Mouse (Mus musculus): Measurements from ENCODE around the gene Phospho2. TPM values are rescaled to one million over a fixed set of nuclear protein-coding genes. Genes with fewer than 3 reads are reported as not detected.

Phospho2 gene
- polyA plus RNA-seq, 1 experiment = not detected

DNA sequence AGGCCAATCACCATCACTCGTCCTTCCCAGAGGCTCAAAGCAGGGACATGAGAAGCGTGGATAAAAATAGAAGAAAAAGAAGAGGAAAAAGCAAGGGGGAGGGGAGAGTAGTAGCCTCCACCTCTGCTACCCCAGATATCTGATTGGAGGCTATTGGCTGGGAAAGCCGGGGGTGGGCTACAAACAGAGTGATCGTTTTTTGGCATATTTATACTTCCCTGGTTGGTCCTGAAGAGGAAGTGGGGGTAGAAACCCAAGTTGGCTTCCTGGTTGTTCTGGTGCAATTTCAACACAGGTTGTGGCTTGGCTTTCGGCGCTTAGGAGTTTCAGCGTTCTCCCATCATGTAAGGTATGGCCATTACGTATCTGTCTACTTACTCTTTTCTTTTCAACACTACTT lies 32.3 kb downstream of the Phospho2 start, which contains the start of gene Klhl23:
Gene Klhl23, plus strand, starts transcription at position 234 of the 400 bp plus-strand sequence.
- Histone ChIP-seq H3K4me3 (ENCODE audit: insufficient read depth, low read depth, low read length) (peak within 1 kb of the TSS; percentile 100), H3K27ac (ENCODE audit: insufficient read depth, low read depth, low read length) (peak within 1 kb of the TSS; percentile 84), H3K4me1 (ENCODE audit: control insufficient read depth, insufficient read depth, low read length) (peaks cover 9% of the 10 kb centered on the region)
- 19% methylated on average over 8 of the region's 8 CpGs for WGBS
- TF ChIP-seq CTCF (IDR thresholded peaks at IDR 0.05; ENCODE audit: insufficient read depth, low read depth, low read length) = no peak
- no peak for TF ChIP-seq POLR2A (IDR thresholded peaks at IDR 0.05; ENCODE audit: insufficient read depth, low read depth, low read length)

DNA sequence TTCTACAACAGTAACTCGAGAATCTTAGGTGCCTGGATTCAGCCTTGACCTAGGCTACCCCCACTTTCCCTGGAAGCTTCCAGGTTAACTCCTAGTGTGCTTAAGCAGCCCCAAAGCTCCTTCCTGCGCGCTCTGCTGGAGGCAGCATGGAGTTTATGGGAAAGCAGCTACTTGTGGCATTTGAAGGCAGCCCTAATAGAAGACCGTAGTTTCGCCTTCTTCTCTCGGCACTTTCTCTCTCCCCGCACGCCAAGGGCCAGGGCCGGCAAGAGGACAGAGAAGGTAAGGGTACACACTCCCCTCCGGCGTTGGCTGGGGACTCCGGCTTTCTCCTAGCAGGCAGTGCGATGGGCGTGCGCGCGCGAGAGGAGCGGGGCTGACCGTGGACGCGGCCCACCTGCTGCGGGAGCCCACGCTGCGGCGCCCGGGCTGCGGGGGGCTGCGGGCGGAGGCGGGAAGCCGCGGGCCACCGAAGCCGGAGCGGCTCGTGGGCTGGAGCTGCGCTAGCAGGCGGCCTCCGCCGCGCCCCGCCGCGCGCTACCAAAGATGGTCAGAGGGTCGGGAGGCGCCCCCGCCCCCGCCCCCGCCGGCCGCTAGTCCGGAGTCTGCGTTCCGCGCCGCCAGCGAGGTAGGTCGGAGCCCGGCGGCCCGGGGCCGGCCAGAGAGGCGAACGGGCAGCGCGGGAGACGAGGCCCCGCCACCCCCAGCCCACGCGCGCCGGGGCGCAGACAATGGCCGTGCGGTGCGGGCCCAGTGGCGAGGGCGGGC lies 33.1 kb downstream of the Phospho2 start:
- under 1% methylated on average over 77 of the region's 80 CpGs for WGBS
- peaks cover 9% of the 10 kb centered on the region for H3K4me1 ChIP-seq (ENCODE audit: control insufficient read depth, insufficient read depth, low read length)
- TF ChIP-seq POLR2A (IDR thresholded peaks at IDR 0.05; ENCODE audit: insufficient read depth, low read depth, low read length) (no peak; the same call in 1 of the 2 replicates), CTCF (IDR thresholded peaks at IDR 0.05; ENCODE audit: insufficient read depth, low read depth, low read length) (no peak)
- H3K27ac ChIP-seq (ENCODE audit: insufficient read depth, low read depth, low read length) = peak overlapping the region; percentile 84
- peak overlapping the region; percentile 100 for H3K4me3 ChIP-seq (ENCODE audit: insufficient read depth, low read depth, low read length)

DNA sequence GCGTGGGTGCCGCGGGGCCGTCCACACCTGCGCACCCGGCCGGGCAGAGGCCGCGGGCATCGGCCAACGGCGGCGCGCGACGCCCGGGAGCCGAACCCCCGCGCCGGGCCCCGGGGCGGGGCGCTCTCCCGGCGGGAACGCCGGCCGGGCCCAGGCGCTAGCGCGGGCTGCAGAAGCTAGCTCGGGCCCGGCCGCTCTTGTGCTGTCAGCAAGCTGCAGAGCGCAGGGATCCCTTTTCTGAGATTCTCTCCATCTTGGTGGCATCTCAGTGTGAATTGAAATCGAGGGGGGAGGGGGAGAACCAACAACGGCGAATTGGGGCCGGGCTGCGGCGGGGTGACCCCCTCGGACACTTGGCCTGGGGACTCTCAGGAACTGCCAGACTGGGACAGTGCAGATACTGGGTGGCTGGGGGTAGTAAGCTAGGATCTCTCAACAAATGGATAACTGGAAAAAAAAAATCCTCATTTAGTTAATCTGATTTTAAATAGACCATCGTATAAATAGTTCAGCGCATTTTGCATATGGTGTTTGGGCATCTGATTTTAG lies 33.8 kb downstream of the Phospho2 start:
- H3K4me3 ChIP-seq (ENCODE audit: insufficient read depth, low read depth, low read length) = peak overlapping the region; percentile 100
- peak; percentile 24; the same call in 1 of the 2 replicates for TF ChIP-seq POLR2A (IDR thresholded peaks at IDR 0.05; ENCODE audit: insufficient read depth, low read depth, low read length)
- TF ChIP-seq CTCF (IDR thresholded peaks at IDR 0.05; ENCODE audit: insufficient read depth, low read depth, low read length) = no peak
- peak overlapping the region; percentile 84 for H3K27ac ChIP-seq (ENCODE audit: insufficient read depth, low read depth, low read length)
- peaks cover 9% of the 10 kb centered on the region for H3K4me1 ChIP-seq (ENCODE audit: control insufficient read depth, insufficient read depth, low read length)
- WGBS = under 1% methylated on average over 39 of the region's 45 CpGs

DNA sequence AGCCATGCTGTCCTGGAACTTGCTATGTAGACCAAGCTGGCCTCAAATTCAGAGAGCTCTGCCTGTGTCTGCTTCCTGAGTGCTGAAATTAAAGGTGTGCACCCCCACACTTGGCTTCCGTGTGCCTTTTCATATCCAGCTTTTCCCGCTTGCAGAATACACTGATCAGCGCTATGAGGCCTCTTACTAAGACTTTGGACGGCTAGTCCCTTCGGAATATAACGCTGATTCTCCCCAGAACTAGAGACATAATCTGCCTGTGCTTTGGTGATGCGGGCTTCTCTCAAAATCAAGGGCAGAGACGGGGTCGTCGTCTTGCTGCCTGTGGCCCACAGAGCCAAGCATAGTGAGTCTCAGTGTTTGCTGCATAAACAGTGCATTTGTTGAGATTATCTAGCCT lies 36.5 kb downstream of the Phospho2 start:
- TF ChIP-seq CTCF (IDR thresholded peaks at IDR 0.05; ENCODE audit: insufficient read depth, low read depth, low read length) = no peak
- TF ChIP-seq POLR2A (IDR thresholded peaks at IDR 0.05; ENCODE audit: insufficient read depth, low read depth, low read length) = no peak
- Histone ChIP-seq H3K27ac (ENCODE audit: insufficient read depth, low read depth, low read length) (peak overlapping the region; percentile 48; the same call in 1 of the 2 replicates), H3K4me1 (ENCODE audit: control insufficient read depth, insufficient read depth, low read length) (peaks cover 9% of the 10 kb centered on the region), H3K4me3 (ENCODE audit: insufficient read depth, low read depth, low read length) (no peak overlapping the region)
- 51% methylated on average over 10 of the region's 10 CpGs for WGBS

DNA sequence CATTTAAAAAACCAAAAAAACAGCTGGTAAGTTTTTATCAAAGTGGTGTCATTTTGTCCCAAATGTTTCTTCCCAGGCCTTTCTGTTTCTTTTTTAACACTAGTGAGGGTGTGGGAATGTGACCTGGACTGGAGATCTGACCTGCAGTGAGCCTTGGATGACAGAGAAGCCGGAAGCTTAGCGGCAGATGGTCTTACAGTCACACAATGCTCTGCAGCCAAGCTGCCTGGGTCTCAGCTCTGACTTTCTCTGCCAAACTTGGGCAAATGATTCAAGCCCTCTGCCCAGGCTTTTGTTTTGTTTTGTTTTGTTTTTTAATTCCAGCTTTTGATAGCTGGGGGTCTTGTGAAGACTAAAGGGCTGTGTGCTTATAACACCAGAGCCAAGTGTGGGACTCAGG lies 37.0 kb downstream of the Phospho2 start:
- Histone ChIP-seq H3K4me3 (ENCODE audit: insufficient read depth, low read depth, low read length) (no peak overlapping the region), H3K4me1 (ENCODE audit: control insufficient read depth, insufficient read depth, low read length) (peaks cover 9% of the 10 kb centered on the region), H3K27ac (ENCODE audit: insufficient read depth, low read depth, low read length) (peak overlapping the region; percentile 37; the same call in 1 of the 2 replicates)
- WGBS = 41% methylated on average over 2 of the region's 2 CpGs
- TF ChIP-seq POLR2A (IDR thresholded peaks at IDR 0.05; ENCODE audit: insufficient read depth, low read depth, low read length) (no peak), CTCF (IDR thresholded peaks at IDR 0.05; ENCODE audit: insufficient read depth, low read depth, low read length) (no peak)

DNA sequence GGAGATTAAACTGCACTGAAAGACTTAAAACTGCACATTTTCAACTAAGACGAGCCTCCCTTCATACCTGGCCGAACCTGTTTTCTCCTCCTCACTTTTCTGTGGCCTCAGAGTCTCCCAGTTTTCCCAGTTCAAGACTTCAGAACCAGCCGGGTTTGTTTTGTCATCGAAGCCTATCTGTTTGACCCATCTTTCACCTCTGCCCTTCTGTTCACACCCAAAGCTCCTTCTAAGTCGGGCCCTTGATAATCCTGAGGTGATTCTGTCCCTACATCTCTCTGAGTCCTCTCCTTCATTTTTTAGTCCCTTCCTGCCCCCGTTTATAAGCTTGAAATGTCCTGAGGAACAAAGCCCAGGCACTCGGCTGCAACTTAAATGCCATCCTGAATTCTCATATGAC lies 38.6 kb downstream of the Phospho2 start:
- WGBS = 68% methylated on average over 7 of the region's 7 CpGs
- H3K27ac ChIP-seq (ENCODE audit: insufficient read depth, low read depth, low read length) = no peak overlapping the region
- H3K4me1 ChIP-seq (ENCODE audit: control insufficient read depth, insufficient read depth, low read length) = peaks cover 9% of the 10 kb centered on the region
- H3K4me3 ChIP-seq (ENCODE audit: insufficient read depth, low read depth, low read length) = no peak overlapping the region
- TF ChIP-seq CTCF (IDR thresholded peaks at IDR 0.05; ENCODE audit: insufficient read depth, low read depth, low read length) = no peak
- TF ChIP-seq POLR2A (IDR thresholded peaks at IDR 0.05; ENCODE audit: insufficient read depth, low read depth, low read length) = no peak

DNA sequence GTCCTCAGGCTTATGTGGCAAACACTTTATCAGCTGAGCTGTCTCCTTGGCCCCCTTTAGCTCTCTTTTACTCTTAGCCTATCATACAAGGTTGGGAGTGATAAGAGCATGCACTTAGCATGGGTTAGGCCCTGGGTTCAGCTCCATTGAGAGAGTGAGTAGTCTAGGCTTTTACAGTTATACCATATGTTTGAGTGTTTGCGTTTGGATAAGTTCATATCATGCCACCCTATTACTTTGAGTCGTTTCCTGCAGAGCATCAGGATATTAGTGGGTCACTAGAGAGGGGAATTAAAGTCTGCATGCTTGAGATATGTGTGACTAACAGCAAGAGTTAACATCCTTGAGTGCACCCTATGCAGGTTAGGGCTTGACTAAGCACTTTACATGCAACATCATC lies 40.3 kb downstream of the Phospho2 start:
- no peak for TF ChIP-seq POLR2A (IDR thresholded peaks at IDR 0.05; ENCODE audit: insufficient read depth, low read depth, low read length)
- WGBS = 97% methylated on average over 2 of the region's 2 CpGs
- Histone ChIP-seq H3K4me1 (ENCODE audit: control insufficient read depth, insufficient read depth, low read length) (peaks cover 9% of the 10 kb centered on the region), H3K4me3 (ENCODE audit: insufficient read depth, low read depth, low read length) (no peak overlapping the region), H3K27ac (ENCODE audit: insufficient read depth, low read depth, low read length) (no peak overlapping the region)

DNA sequence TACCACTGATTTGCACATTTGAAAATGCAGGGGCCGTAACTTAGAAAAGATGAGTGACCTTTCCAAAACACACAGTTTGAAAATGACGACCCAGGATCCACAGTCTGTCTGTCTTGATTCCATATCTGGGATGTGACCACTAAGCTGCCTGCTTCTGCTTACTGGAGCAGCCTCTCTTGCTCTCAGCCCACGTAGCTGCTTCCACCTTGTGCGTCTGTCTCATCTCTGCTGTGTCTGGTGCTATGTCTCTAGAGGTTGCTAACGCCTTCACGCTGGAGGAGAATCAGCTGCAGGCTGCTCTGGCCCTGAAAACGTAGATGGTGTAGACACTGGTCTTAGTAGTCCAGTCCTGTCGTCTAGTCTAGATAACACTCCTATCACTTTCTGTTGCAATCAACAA lies 40.7 kb downstream of the Phospho2 start:
- TF ChIP-seq POLR2A (IDR thresholded peaks at IDR 0.05; ENCODE audit: insufficient read depth, low read depth, low read length) (no peak), CTCF (IDR thresholded peaks at IDR 0.05; ENCODE audit: insufficient read depth, low read depth, low read length) (no peak)
- Histone ChIP-seq H3K27ac (ENCODE audit: insufficient read depth, low read depth, low read length) (no peak overlapping the region), H3K4me1 (ENCODE audit: control insufficient read depth, insufficient read depth, low read length) (peaks cover 9% of the 10 kb centered on the region), H3K4me3 (ENCODE audit: insufficient read depth, low read depth, low read length) (no peak overlapping the region)
- whole genome bisulfite sequencing = 87% methylated on average over 8 of the region's 8 CpGs

DNA sequence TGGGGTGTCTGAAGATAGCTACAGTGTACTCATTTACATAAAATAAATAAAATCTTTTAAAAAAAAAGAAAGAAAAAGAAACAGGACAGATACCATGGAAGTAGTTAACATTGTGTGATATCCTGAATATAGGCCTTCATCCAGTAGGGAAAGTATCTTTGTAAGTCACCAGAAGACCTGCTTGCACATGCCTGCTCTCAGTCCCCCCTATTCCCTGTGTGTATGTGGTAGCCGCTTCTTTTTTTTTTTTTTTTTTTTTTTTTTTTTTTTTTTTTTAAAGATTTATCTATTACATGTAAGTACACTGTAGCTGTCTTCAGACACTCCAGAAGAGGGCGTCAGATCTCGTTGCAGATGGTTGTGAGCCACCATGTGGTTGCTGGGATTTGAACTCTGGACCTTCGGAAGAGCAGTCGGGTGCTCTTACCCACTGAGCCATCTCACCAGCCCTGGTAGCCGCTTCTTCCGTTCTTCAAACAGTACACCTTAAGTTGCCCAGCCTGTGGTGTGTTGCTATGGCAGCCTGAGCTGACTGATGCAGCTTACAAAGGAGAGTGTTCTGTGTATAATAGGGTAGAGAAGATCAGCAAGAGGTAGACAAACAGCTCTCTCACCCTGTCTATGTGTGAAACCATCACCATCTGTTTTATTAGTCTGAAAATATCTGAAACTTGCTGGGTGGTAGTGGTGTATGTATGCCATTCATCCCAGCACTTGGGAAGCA lies 48.0 kb downstream of the Phospho2 start:
- 75% methylated on average over 7 of the region's 7 CpGs for WGBS

More for the DNA sequence above, 48.0 kb downstream of the Phospho2 start:
- TF ChIP-seq POLR2A (IDR thresholded peaks at IDR 0.05; ENCODE audit: insufficient read depth, low read depth, low read length) = no peak
- no peak for TF ChIP-seq CTCF (IDR thresholded peaks at IDR 0.05; ENCODE audit: insufficient read depth, low read depth, low read length)
- Histone ChIP-seq H3K27ac (ENCODE audit: insufficient read depth, low read depth, low read length) (no peak overlapping the region), H3K4me1 (ENCODE audit: control insufficient read depth, insufficient read depth, low read length) (peaks cover 5% of the 10 kb centered on the region), H3K4me3 (ENCODE audit: insufficient read depth, low read depth, low read length) (no peak overlapping the region)
